Mouse (Mus musculus) forebrain, embryonic 15.5 days (tissue): ENCODE results near the gene Deup1. TPM values are rescaled to one million over a fixed set of nuclear protein-coding genes. Genes with fewer than 3 reads are reported as not detected.
A peak's percentile ranks its signal among the peaks of the same experiment; 100 is the strongest.

Source experiments
- ATAC-seq: fragments of 200-750 bp; cut with Nextera tagmentation; replicated peaks from 2 replicates; pipeline ENCODE4 v1.8.0; 2017; ENCODE audit warnings: mild to moderate bottlenecking, moderate TSS enrichment, moderate library complexity
- H3K27ac ChIP-seq: fragments of 300-500 bp; sonication (generic); replicated peaks from 2 replicates; pipeline ENCODE4 v1.5.1; 2015; ENCODE audit warnings: mild to moderate bottlenecking, inconsistent platforms
- H3K27me3 ChIP-seq: fragments of 300-500 bp; sonication (generic); 2 replicates; pipeline ENCODE4 v1.6.1; 2015; ENCODE audit warnings: inconsistent platforms
- H3K36me3 ChIP-seq: fragments of 300-500 bp; sonication (generic); 2 replicates; pipeline ENCODE4 v1.6.1; 2015; ENCODE audit warnings: mild to moderate bottlenecking, inconsistent platforms
- H3K4me1 ChIP-seq: fragments of 300-500 bp; sonication (generic); 2 replicates; pipeline ENCODE4 v1.6.1; 2015; ENCODE audit warnings: inconsistent platforms
- H3K4me2 ChIP-seq: fragments of 300-500 bp; sonication (generic); replicated peaks from 2 replicates; pipeline ENCODE4 v1.6.1; 2015; ENCODE audit warnings: mild to moderate bottlenecking, inconsistent platforms
- H3K4me3 ChIP-seq: fragments of 300-500 bp; sonication (generic); 2 replicates; pipeline ENCODE4 v1.5.1; 2015; ENCODE audit warnings: mild to moderate bottlenecking, inconsistent platforms
- H3K9ac ChIP-seq: fragments of 300-500 bp; sonication (generic); replicated peaks from 2 replicates; pipeline ENCODE4 v1.6.1; 2015; ENCODE audit warnings: mild to moderate bottlenecking, inconsistent platforms
- H3K9me3 ChIP-seq: fragments of 300-500 bp; sonication (generic); 2 replicates; pipeline ENCODE4 v1.6.1; 2016; ENCODE audit warnings: inconsistent platforms
- WGBS: fragments of 180-500 bp; shearing (Covaris S2); methylation state at CpG from one replicate; pipeline ENCODE4 v1.1.7; 2015; ENCODE audit warnings: mixed read lengths; 5-methylcytosine and 5-hydroxymethylcytosine counted together
- polyA plus RNA-seq: library from polyadenylated mRNA; unstranded; fragments of >200 nt; fragmentation: Nextera tagmentation; extraction: Ambion mirVana; gene quantifications from 2 replicates; pipeline ENCODE4 v1.2.1, GENCODE M21; 2015

The Deup1 gene
- 1.6 and 1.9 TPM in 2 replicates for polyA plus RNA-seq

DNA sequence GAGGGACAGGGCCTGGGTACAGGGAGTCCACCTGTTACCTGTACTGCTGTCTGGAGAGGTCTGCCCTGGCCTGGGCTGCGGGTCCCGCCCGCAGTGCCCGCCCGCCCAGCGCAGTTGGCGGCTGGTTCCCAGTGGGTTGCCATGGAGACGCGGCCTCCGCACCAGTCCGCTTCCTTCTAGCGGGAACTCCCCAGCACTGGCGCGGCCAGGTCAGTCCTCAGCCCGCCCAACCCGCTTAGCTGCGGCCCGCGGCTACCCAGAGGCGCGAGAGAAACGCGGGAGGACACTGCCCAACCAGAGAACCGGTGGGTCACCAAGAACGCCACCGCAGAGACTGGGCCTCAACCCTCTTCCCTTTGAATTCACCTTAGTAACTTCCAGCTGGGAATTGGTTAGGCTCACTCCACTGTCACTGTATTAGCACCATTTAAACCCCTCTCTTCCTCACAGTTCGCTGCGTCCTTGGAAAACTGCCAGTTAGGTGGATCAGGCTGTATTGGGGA is at the start of gene Deup1:
Gene Deup1 (minus strand): TSS at position 149 of the 503 bp plus-strand sequence.
- peak; percentile 89 for ATAC-seq
- WGBS, result 0% methylated on average over 28 of the region's 28 CpGs

DNA sequence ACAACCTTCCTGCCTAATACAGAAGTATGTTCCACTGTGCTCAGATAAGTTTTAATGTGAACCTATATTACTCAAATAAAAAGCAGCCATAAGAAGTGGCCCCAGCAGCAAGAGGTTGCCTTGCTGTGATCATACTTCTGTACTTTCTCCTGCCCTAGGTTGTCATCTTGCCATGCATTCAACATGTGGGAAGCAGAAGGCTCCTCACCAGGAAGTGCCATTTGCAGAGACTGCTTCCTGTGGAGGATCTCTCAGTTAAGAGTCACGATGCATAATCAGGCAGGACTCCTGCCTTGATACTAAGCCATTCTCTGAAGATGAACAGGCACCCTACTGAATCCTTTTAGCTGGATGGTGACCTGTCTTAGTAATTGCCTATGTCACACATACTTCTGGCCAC is 44.5 kb upstream of the Deup1 start:
- Histone ChIP-seq H3K27ac (no peak overlapping the region), H3K9ac (no peak overlapping the region), H3K9me3 (no peaks in the 10 kb centered on the region), H3K27me3 (no peaks in the 10 kb centered on the region), H3K4me3 (no peak overlapping the region), H3K4me2 (no peak overlapping the region), H3K36me3 (no peaks in the 10 kb centered on the region), H3K4me1 (no peaks in the 10 kb centered on the region)
- ATAC-seq, result no peak
- WGBS, result 54% methylated on average over 1 of the region's 1 CpGs

More for the DNA sequence above, at the start of gene Deup1:
- Histone ChIP-seq H3K27me3 (no peaks in the 10 kb centered on the region), H3K4me1 (peaks cover 7% of the 10 kb centered on the region), H3K4me2 (peak within 1 kb of the TSS; percentile 57), H3K9ac (peak within 1 kb of the TSS; percentile 14; the same call in 1 of the 2 replicates), H3K4me3 (peak within 1 kb of the TSS; percentile 31), H3K36me3 (no peaks in the 10 kb centered on the region), H3K9me3 (no peaks in the 10 kb centered on the region), H3K27ac (no peak within 1 kb of the TSS)

DNA sequence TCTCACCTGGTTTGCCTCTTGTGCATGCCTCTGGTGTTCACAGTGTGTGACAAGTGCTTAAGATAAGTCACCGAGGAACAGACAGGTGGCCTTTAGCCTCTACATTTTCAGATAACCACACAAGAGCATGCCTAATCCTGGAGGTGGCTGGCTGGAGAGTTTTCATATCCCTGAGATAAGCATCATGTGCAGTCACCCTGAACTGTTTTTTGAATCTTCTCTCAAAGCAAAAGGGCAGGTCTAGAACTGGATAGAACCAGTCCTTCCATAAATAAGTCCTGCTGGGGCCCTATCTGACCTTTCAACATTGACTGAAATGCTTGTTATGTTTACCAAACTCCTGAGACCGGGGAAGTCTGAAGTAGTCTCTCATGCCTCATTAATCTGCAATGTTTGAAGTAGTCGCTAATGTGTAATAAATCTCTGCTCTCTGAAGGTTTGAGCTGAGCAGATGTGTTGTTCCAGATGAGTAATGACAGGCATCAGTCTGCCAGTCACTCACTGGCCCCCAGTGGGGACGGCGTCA is 42.3 kb upstream of the Deup1 start:
- H3K4me1 ChIP-seq, result no peaks in the 10 kb centered on the region
- no peaks in the 10 kb centered on the region for H3K36me3 ChIP-seq
- H3K27ac ChIP-seq, result no peak overlapping the region
- H3K4me2 ChIP-seq, result no peak overlapping the region
- H3K9ac ChIP-seq, result no peak overlapping the region
- H3K9me3 ChIP-seq, result no peaks in the 10 kb centered on the region
- no peak overlapping the region for H3K4me3 ChIP-seq
- no peaks in the 10 kb centered on the region for H3K27me3 ChIP-seq
- WGBS, result 62% methylated on average over 5 of the region's 5 CpGs
- no peak for ATAC-seq

DNA sequence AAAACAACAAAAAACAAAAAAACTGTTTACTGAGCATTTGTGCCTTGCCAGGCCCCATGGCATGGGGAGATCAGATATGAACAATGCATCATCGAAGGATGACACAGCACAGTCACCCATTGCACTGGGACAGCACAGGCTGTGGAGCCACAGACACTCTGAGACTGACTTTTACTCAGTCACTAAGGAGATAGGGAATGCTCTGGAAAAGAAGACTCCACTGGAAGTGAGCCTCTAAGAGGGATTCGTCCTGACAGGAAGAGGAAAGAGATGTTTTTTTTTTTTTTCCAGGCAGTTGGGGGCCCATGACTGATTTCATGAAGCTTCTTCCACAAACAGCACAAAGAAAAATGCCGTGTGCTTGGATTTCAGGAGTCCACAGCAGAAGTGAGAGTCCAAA is 41.7 kb upstream of the Deup1 start:
- no peak overlapping the region for H3K4me3 ChIP-seq
- no peak overlapping the region for H3K9ac ChIP-seq
- no peak overlapping the region for H3K27ac ChIP-seq
- no peak for ATAC-seq
- H3K4me1 ChIP-seq, result no peaks in the 10 kb centered on the region
- no peaks in the 10 kb centered on the region for H3K36me3 ChIP-seq
- no peak overlapping the region for H3K4me2 ChIP-seq
- no peaks in the 10 kb centered on the region for H3K27me3 ChIP-seq
- 82% methylated on average over 3 of the region's 3 CpGs for WGBS
- H3K9me3 ChIP-seq, result no peaks in the 10 kb centered on the region

- no peaks in the 10 kb centered on the region for H3K36me3 ChIP-seq
- no peak overlapping the region for H3K4me3 ChIP-seq
- no peaks in the 10 kb centered on the region for H3K4me1 ChIP-seq
- 82% methylated on average over 7 of the region's 7 CpGs for WGBS
- no peak overlapping the region for H3K27ac ChIP-seq
- H3K27me3 ChIP-seq, result no peaks in the 10 kb centered on the region
- no peak overlapping the region for H3K4me2 ChIP-seq
- no peak overlapping the region for H3K9ac ChIP-seq
- no peak for ATAC-seq
- no peaks in the 10 kb centered on the region for H3K9me3 ChIP-seq
Observed at GRCm38 (mm10) chr9:15664606-15665005, 36.9 kb upstream of the Deup1 start.

- Histone ChIP-seq H3K4me2 (no peak overlapping the region), H3K9me3 (no peaks in the 10 kb centered on the region; the same call in 1 of the 2 replicates), H3K4me1 (no peaks in the 10 kb centered on the region), H3K27ac (no peak overlapping the region), H3K27me3 (no peaks in the 10 kb centered on the region), H3K36me3 (no peaks in the 10 kb centered on the region), H3K9ac (no peak overlapping the region), H3K4me3 (no peak overlapping the region)
- 84% methylated on average over 6 of the region's 6 CpGs for WGBS
- no peak for ATAC-seq
Observed at GRCm38 (mm10) chr9:15659069-15659468, 31.3 kb upstream of the Deup1 start.

- H3K36me3 ChIP-seq, result no peaks in the 10 kb centered on the region
- no peaks in the 10 kb centered on the region for H3K27me3 ChIP-seq
- H3K27ac ChIP-seq, result no peak overlapping the region
- no peak overlapping the region for H3K9ac ChIP-seq
- no peak overlapping the region for H3K4me3 ChIP-seq
- no peak overlapping the region for H3K4me2 ChIP-seq
- no peaks in the 10 kb centered on the region; the same call in 1 of the 2 replicates for H3K9me3 ChIP-seq
- no peak for ATAC-seq
- no peaks in the 10 kb centered on the region for H3K4me1 ChIP-seq
- WGBS, result 40% methylated on average over 6 of the region's 6 CpGs
Observed at GRCm38 (mm10) chr9:15658236-15658785, 30.6 kb upstream of the Deup1 start.

DNA sequence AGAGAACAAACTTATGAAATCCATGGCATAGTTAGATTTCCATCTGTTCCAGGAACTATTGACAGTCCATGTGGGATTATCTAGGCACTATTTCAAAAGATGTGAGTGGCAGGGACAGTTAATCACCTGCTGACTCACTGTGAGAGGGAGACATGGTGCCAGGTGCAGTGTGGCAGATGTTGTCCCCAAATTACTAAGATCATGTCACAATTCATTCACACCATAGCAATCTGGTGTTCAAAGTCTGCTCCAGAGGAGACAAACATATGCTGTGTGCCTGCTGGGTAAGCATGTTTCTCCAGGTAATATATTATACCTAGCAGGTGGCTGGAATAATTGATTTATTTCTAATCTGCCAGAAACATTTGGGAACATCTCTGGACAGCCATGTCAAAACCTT is 25.3 kb upstream of the Deup1 start:
- H3K4me2 ChIP-seq, result no peak overlapping the region
- H3K9ac ChIP-seq, result no peak overlapping the region
- no peaks in the 10 kb centered on the region for H3K27me3 ChIP-seq
- no peaks in the 10 kb centered on the region; the same call in 1 of the 2 replicates for H3K9me3 ChIP-seq
- no peak overlapping the region for H3K4me3 ChIP-seq
- no peaks in the 10 kb centered on the region for H3K4me1 ChIP-seq
- H3K36me3 ChIP-seq, result no peaks in the 10 kb centered on the region
- H3K27ac ChIP-seq, result no peak overlapping the region
- peak; percentile 66; the same call in 1 of the 2 replicates for ATAC-seq

GRCm38 (mm10) chr9:15649977-15650376 is 22.2 kb upstream of the Deup1 start:
- Histone ChIP-seq H3K4me3 (no peak overlapping the region), H3K4me1 (no peaks in the 10 kb centered on the region), H3K36me3 (no peaks in the 10 kb centered on the region), H3K9me3 (no peaks in the 10 kb centered on the region; the same call in 1 of the 2 replicates), H3K27me3 (no peaks in the 10 kb centered on the region), H3K27ac (no peak overlapping the region), H3K9ac (no peak overlapping the region), H3K4me2 (no peak overlapping the region)
- WGBS, result 96% methylated on average over 2 of the region's 2 CpGs
- ATAC-seq, result no peak

GRCm38 (mm10) chr9:15627384-15627783 is 349 bp downstream of the Deup1 start:
- 13% methylated on average over 5 of the region's 5 CpGs for WGBS
- Histone ChIP-seq H3K27me3 (no peaks in the 10 kb centered on the region), H3K4me3 (peak overlapping the region; percentile 31), H3K4me1 (peaks cover 7% of the 10 kb centered on the region), H3K36me3 (no peaks in the 10 kb centered on the region), H3K4me2 (peak overlapping the region; percentile 57), H3K27ac (no peak overlapping the region), H3K9me3 (no peaks in the 10 kb centered on the region), H3K9ac (peak overlapping the region; percentile 14; the same call in 1 of the 2 replicates)
- no peak for ATAC-seq

DNA sequence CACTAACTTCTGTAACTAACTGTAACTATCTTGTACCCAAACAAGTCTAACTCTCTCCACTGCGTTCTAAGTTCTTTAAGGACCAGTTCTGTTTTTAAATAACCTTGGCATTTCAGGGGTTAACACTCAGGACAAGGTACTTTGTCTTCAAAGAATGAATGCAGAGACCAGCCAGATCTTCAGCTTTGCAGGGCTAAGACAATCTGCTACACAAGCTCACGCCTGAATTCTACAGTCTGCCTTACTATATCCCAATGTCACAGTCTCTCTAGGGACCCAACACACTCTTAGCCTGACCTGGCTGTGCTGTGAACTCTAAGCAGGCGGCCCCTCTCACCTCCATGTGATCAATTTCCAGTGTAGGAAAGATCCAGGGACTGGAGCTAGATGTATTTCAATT is 3.0 kb downstream of the Deup1 start:
- peaks cover 7% of the 10 kb centered on the region for H3K4me1 ChIP-seq
- no peaks in the 10 kb centered on the region for H3K27me3 ChIP-seq
- 65% methylated on average over 3 of the region's 3 CpGs for WGBS
- H3K4me3 ChIP-seq, result no peak overlapping the region
- ATAC-seq, result no peak
- H3K36me3 ChIP-seq, result no peaks in the 10 kb centered on the region
- no peak overlapping the region for H3K27ac ChIP-seq
- no peak overlapping the region for H3K9ac ChIP-seq
- no peaks in the 10 kb centered on the region for H3K9me3 ChIP-seq
- H3K4me2 ChIP-seq, result no peak overlapping the region

DNA sequence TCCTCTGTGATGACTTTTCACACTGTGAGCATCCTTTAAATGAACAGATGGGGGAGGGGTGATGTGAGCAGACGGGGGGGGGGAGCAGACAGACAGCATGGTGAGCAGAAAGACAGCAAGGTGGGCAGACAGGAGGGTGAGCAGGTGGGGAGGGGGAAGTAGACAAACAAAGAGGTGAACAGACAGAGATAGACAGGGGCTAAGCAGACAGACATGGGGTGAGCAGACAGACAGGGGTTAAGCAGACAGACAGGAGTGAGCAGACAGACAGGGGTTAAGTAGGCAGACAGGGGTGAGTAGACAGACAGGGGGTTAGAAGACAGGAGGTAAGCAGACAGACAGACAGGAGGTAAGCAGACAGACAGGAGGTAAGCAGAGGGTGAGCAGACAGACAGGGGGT is 8.0 kb downstream of the Deup1 start:
- whole genome bisulfite sequencing, result 43% methylated on average over 1 of the region's 1 CpGs
- Histone ChIP-seq H3K27ac (no peak overlapping the region), H3K27me3 (no peaks in the 10 kb centered on the region), H3K4me1 (0 out of 2 replicates have a peak, but pooled peaks cover 2% of the 10 kb centered on the region), H3K36me3 (no peaks in the 10 kb centered on the region), H3K9ac (no peak overlapping the region), H3K4me3 (no peak overlapping the region), H3K4me2 (no peak overlapping the region), H3K9me3 (no peaks in the 10 kb centered on the region)
- peak; percentile 43; the same call in 1 of the 2 replicates for ATAC-seq
